Mouse (Mus musculus) cerebellum, postnatal 4 days (tissue): ENCODE data around the gene Gm20903.
"Not testable (repeated sequence)": the region's sequence is repeated elsewhere in the genome, so short reads cannot be mapped to it uniquely, and the experiment has no call there.

Experiments
- DNase-seq, 2 experiments: peaks; one replicate each; pipeline ENCODE4 v3.0.0; 2022; ENCODE audit warnings: low spot score in 2 of 2, mixed read lengths in 1 of 2

The Gm20903 gene

GRCm38 (mm10) chrY:73669015-73669414 is at the start of gene Gm20903:
Gm20903 (plus strand) TSS chrY:73669315.
- DNase-seq: not testable (repeated sequence)
